Mouse (Mus musculus) limb, embryonic 11.5 days (tissue): ENCODE results near the gene Elovl5. TPM values are rescaled to one million over a fixed set of nuclear protein-coding genes. Genes with fewer than 3 reads are reported as not detected.

ENCODE experiments used
- ATAC-seq: fragments of 200-750 bp; cut with Nextera tagmentation; 2 replicates; pipeline ENCODE4 v1.8.0; 2017; ENCODE audit warnings: low read depth; ENCODE audit not compliant: insufficient number of reproducible peaks, low FRiP score, low TSS enrichment
- DNase-seq: peaks from one replicate; pipeline ENCODE4 v3.0.0-alpha.2; 2015; ENCODE audit warnings: low spot score
- H3K27ac ChIP-seq: fragments of 300-500 bp; sonication (generic); replicated peaks from 2 replicates; pipeline ENCODE4 v1.5.1; 2014; ENCODE audit warnings: low read depth, mild to moderate bottlenecking, low read length
- H3K27me3 ChIP-seq: fragments of 300-500 bp; sonication (generic); 2 replicates; pipeline ENCODE4 v1.6.1; 2014; ENCODE audit warnings: mild to moderate bottlenecking, low read length, mixed read lengths; ENCODE audit not compliant: control insufficient read depth, insufficient read depth
- H3K36me3 ChIP-seq: fragments of 300-500 bp; sonication (generic); 2 replicates; pipeline ENCODE4 v1.6.1; 2014; ENCODE audit warnings: mild to moderate bottlenecking, low read length, moderate library complexity, mixed read lengths; ENCODE audit not compliant: control insufficient read depth, insufficient read depth
- H3K4me1 ChIP-seq: fragments of 300-500 bp; sonication (generic); 2 replicates; pipeline ENCODE4 v1.6.1; 2014; ENCODE audit warnings: low read length, mixed read lengths; ENCODE audit not compliant: control insufficient read depth, insufficient read depth
- H3K4me2 ChIP-seq: fragments of 300-500 bp; sonication (generic); 2 replicates; pipeline ENCODE4 v1.6.1; 2014; ENCODE audit warnings: low read depth, mild to moderate bottlenecking, moderate library complexity; ENCODE audit not compliant: severe bottlenecking
- H3K4me3 ChIP-seq: fragments of 300-500 bp; sonication (generic); 2 replicates; pipeline ENCODE4 v1.5.1; 2014; ENCODE audit warnings: low read depth, low read length
- H3K9ac ChIP-seq: fragments of 300-500 bp; sonication (generic); 2 replicates; pipeline ENCODE4 v1.6.1; 2014; ENCODE audit warnings: mild to moderate bottlenecking, low read length
- H3K9me3 ChIP-seq: fragments of 300-500 bp; sonication (generic); 2 replicates; pipeline ENCODE4 v1.6.1; 2016; ENCODE audit warnings: low read length; ENCODE audit not compliant: control insufficient read depth
- WGBS: fragments of 180-500 bp; shearing (Covaris S2); extraction: QIAGEN DNeasy Blood & Tissue Kit; methylation state at CpG from one replicate; pipeline ENCODE4 v1.1.7; 2014; 5-methylcytosine and 5-hydroxymethylcytosine counted together
- polyA plus RNA-seq: library from polyadenylated mRNA; unstranded; fragments of >200 nt; fragmentation: Nextera tagmentation; extraction: Ambion mirVana; gene quantifications from 2 replicates; pipeline ENCODE4 v1.2.1, GENCODE M21; 2014

The Elovl5 gene
- polyA plus RNA-seq, 1 experiment from 2014 or later = 90.8 TPM

DNA sequence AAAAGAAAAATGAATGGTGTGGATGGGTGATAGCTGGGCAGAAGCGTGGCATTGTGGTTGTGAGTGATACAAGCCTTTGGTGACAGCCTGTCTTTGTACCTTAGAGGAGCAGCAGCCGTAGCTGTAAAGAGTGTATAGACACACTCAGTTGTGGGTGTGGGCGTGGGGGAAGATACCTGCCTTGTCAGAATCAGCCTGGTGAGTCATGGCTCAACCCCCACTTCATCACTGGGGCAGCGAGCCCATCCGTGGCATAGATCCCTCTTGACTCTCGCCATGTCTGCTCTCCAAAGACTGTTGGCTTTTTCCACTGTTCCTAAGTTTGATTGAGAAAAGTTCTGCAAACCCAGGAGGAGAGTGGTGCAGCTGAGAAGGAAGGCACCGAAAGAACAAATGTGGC, 37.3 kb downstream of the Elovl5 start:
- no peak overlapping the region for H3K4me3 ChIP-seq
- WGBS = 90% methylated on average over 7 of the region's 7 CpGs
- H3K9me3 ChIP-seq = no peaks in the 10 kb centered on the region
- H3K4me2 ChIP-seq = no peak overlapping the region
- H3K9ac ChIP-seq = no peak overlapping the region
- H3K36me3 ChIP-seq = no peaks in the 10 kb centered on the region
- no peak overlapping the region for H3K27ac ChIP-seq
- no peaks in the 10 kb centered on the region for H3K27me3 ChIP-seq
- DNase-seq (no peak), ATAC-seq (no peak)
- H3K4me1 ChIP-seq = peaks cover 10% of the 10 kb centered on the region; the same call in 1 of the 2 replicates

DNA sequence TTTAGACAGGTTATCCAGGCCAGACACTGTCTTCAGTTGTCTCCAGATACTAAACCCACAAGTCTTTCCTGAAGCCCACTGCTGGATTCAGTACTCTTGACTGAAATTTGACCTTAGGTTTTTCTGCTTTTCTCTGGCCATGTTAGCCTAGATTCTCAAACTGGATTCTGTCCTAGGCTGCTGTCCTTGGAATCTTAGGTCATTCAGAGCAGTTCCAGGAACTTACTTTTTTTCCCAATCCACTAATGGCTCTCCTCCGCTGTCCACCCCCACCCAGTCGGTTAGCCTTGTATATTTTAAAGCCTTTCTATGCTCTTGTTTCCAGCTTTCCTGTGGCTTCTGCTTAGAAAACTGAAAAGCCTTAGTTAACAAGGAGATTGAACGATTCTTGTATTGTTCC, 37.8 kb downstream of the Elovl5 start:
- Histone ChIP-seq H3K36me3 (no peaks in the 10 kb centered on the region), H3K9me3 (no peaks in the 10 kb centered on the region), H3K4me3 (no peak overlapping the region), H3K4me1 (0 out of 2 replicates have a peak, but pooled peaks cover 10% of the 10 kb centered on the region), H3K27me3 (no peaks in the 10 kb centered on the region), H3K27ac (no peak overlapping the region), H3K9ac (no peak overlapping the region), H3K4me2 (no peak overlapping the region)
- DNase-seq = no peak
- 86% methylated on average over 3 of the region's 3 CpGs for WGBS
- no peak for ATAC-seq

DNA sequence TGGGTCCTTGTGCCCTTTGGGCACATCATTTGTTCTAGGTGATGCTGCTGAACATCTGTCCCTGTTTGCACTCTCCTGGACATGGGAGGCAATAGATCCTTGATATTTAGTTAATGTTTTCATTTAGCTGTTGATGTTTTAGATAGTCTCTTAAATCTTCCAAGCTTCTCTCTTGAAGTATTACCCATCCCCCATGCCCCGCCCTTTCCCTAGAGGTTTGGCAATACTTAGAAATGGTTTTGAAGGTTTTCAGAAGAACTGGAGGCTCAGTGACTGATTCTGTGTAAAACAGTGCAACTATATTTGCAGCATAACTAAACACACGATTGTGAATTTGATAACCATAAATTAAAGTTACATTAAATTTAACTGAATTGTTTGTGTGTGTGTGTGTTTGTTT, 38.3 kb downstream of the Elovl5 start:
- 89% methylated on average over 2 of the region's 2 CpGs for WGBS

DNA sequence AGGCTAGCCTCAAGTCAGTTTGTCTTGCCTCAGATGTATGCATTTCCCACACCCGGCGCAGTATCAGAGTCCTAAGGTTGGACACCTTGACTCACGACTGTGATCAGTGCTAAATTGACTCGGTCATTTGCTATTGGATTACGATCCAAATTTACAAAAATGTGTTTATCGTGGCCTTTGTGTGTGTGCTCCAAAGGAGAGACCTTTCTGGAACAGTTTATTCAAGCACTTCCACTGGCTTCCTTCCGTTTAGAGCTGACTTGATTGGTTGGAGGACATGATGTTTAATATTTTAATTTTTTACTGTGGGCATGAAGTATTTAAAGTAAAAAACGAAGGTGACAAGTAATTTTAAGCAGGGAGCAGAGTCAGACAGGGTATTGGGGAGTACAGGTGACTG, 38.8 kb downstream of the Elovl5 start:
- WGBS = 90% methylated on average over 8 of the region's 8 CpGs
- ATAC-seq (no peak), DNase-seq (no peak)
- H3K4me3 ChIP-seq = no peak overlapping the region
- H3K27me3 ChIP-seq = no peaks in the 10 kb centered on the region
- no peak overlapping the region for H3K4me2 ChIP-seq
- 0 out of 2 replicates have a peak, but pooled peaks cover 10% of the 10 kb centered on the region for H3K4me1 ChIP-seq
- no peaks in the 10 kb centered on the region for H3K36me3 ChIP-seq
- H3K9me3 ChIP-seq = no peaks in the 10 kb centered on the region
- H3K9ac ChIP-seq = no peak overlapping the region
- H3K27ac ChIP-seq = no peak overlapping the region

More for the DNA sequence above, 38.3 kb downstream of the Elovl5 start:
- H3K9ac ChIP-seq = no peak overlapping the region
- no peak overlapping the region for H3K4me2 ChIP-seq
- ATAC-seq (no peak), DNase-seq (no peak)
- no peaks in the 10 kb centered on the region for H3K36me3 ChIP-seq
- no peak overlapping the region for H3K27ac ChIP-seq
- H3K4me3 ChIP-seq = no peak overlapping the region
- H3K4me1 ChIP-seq = 0 out of 2 replicates have a peak, but pooled peaks cover 10% of the 10 kb centered on the region
- no peaks in the 10 kb centered on the region for H3K9me3 ChIP-seq
- no peaks in the 10 kb centered on the region for H3K27me3 ChIP-seq

DNA sequence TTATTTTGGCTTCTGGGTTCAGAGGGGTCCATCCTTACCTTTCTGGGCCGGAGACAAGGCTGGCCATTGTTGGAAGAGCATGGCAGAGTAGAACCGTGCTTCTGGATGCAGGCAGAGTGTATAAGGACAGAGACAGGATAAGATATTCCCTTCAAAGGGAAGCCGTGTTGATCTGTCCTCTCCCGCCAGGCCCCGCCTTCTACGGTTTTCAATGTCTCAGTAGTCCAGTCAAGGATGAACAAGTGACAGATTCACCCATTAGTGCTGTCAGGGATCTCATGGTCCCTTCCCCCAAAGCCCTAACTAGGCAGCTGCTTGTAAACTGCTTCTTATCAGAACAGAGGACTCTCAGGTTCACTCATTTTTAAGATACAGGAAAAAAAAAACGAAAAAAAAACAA, 41.2 kb downstream of the Elovl5 start:
- H3K27ac ChIP-seq = no peak overlapping the region
- no peak for DNase-seq
- H3K4me2 ChIP-seq = no peak overlapping the region
- no peaks in the 10 kb centered on the region for H3K4me1 ChIP-seq
- no peaks in the 10 kb centered on the region; the same call in 1 of the 2 replicates for H3K36me3 ChIP-seq
- 92% methylated on average over 7 of the region's 7 CpGs for WGBS
- no peaks in the 10 kb centered on the region for H3K27me3 ChIP-seq
- no peak overlapping the region for H3K4me3 ChIP-seq
- H3K9ac ChIP-seq = no peak overlapping the region
- no peaks in the 10 kb centered on the region for H3K9me3 ChIP-seq
- no peak for ATAC-seq

DNA sequence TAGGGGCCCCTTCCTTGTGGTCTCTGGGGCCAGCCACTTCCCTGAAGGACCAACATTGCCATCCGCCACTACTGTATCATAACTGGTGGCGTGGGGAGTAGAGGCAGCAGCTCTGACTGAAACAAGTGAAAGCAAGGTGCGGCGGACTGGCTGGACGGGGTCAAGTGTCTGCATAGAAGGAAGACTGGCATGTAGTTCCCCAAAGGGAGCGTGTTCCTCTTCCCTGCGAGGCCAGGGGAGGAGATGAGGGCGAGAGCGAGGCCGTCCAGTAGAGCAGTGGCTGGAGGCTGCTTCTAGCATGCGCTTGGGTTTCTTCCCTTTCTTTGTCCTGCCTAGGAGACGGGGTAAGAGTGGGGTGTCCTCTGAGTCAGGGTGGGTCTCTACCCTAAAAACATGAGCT, 42.6 kb downstream of the Elovl5 start:
- 95% methylated on average over 12 of the region's 12 CpGs for WGBS
- H3K4me2 ChIP-seq = no peak overlapping the region

DNA sequence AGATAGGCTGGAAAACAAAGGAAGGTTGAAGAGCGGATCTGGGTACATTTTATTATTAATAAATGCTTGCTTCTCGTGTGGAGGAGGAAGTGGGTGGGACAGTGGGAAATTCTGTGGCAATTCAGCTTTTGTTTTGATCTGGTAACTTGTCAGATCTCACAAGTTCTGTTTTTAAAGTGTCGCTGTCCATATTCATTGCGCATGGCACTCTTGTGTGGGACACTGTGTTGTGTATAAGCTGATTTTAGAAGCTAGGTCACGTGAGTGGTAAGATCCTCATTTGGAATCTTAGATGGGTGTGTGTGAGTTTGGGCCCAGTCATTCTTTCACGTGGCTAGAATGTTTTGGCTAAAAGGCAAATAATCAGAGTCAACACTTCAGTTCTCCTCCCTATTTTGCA, 44.2 kb downstream of the Elovl5 start:
- H3K9me3 ChIP-seq = no peaks in the 10 kb centered on the region
- H3K27me3 ChIP-seq = no peaks in the 10 kb centered on the region
- no peak overlapping the region for H3K4me3 ChIP-seq
- no peak for DNase-seq
- H3K4me1 ChIP-seq = no peaks in the 10 kb centered on the region
- H3K4me2 ChIP-seq = no peak overlapping the region
- H3K36me3 ChIP-seq = no peaks in the 10 kb centered on the region; the same call in 1 of the 2 replicates
- no peak overlapping the region for H3K9ac ChIP-seq
- 90% methylated on average over 6 of the region's 6 CpGs for WGBS
- no peak overlapping the region for H3K27ac ChIP-seq
- ATAC-seq = no peak

More for the DNA sequence above, 42.6 kb downstream of the Elovl5 start:
- Histone ChIP-seq H3K4me1 (no peaks in the 10 kb centered on the region), H3K27ac (no peak overlapping the region), H3K4me3 (no peak overlapping the region), H3K9me3 (no peaks in the 10 kb centered on the region), H3K9ac (no peak overlapping the region), H3K27me3 (no peaks in the 10 kb centered on the region), H3K36me3 (no peaks in the 10 kb centered on the region; the same call in 1 of the 2 replicates)
- no peak for ATAC-seq
- DNase-seq = no peak

DNA sequence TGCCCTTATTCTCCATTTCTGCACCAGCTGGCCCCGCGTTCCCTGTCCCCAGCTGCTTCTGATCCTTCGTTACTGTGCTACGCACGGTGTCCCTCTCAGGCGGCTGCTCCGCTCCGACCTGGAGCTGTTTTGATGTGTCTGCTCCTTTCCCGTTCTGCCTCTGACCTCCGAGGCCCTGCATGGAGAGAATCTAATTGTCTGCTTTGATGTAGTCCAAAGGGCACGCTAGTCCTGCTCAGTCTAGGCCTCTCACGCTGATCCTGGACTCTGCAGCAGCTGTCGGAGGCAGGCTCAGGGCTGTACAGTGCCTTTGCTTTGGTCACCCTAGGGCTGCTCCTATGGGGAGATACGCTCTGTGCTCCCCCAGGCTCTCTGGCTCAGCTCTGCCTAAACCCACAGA, 46.9 kb downstream of the Elovl5 start:
- WGBS = 21% methylated on average over 14 of the region's 14 CpGs
- H3K9ac ChIP-seq = no peak overlapping the region
- no peak overlapping the region for H3K4me2 ChIP-seq
- ATAC-seq (no peak), DNase-seq (no peak)
- H3K4me1 ChIP-seq = no peaks in the 10 kb centered on the region
- H3K27me3 ChIP-seq = no peaks in the 10 kb centered on the region
- H3K27ac ChIP-seq = no peak overlapping the region
- H3K36me3 ChIP-seq = no peaks in the 10 kb centered on the region; the same call in 1 of the 2 replicates
- no peak overlapping the region for H3K4me3 ChIP-seq
- H3K9me3 ChIP-seq = no peaks in the 10 kb centered on the region

DNA sequence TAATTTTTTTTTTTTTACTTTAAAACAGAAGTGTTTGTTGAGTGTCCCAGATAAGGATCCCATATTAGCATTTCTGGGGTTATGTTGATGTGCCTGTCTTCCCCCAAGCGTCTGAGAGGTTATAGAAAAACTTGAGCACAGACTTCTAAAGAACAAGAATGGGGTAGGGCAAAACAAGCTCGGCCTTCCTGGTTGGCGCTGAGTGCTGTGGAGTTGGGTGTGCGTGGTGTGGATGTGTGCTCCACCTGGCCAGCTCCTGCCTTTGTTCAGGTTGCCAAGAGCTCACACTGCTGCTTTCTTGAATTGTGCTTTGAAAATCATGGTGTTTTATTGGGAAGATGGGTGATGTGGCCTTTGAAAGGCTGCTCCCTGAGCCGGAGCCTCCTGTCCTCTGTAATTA, 48.1 kb downstream of the Elovl5 start:
- no peaks in the 10 kb centered on the region; the same call in 1 of the 2 replicates for H3K36me3 ChIP-seq
- no peaks in the 10 kb centered on the region for H3K4me1 ChIP-seq
- WGBS = 83% methylated on average over 5 of the region's 5 CpGs
- ATAC-seq = no peak
- no peak for DNase-seq
- no peak overlapping the region for H3K27ac ChIP-seq
- H3K9ac ChIP-seq = no peak overlapping the region
- H3K4me3 ChIP-seq = no peak overlapping the region
- no peaks in the 10 kb centered on the region for H3K9me3 ChIP-seq
- H3K27me3 ChIP-seq = no peaks in the 10 kb centered on the region
- H3K4me2 ChIP-seq = no peak overlapping the region
